Comparison of ENCODE assay signal across 11 mouse cellular contexts in genomic region chr14:96962426-96963073, GRCm38 (mm10).
DNase-seq lines count a peak whose midpoint lies in the region; ATAC-seq and TF ChIP-seq lines count a peak whose summit lies in the region.
"Had no signal": no experiment of that assay in that cellular context is flagged by ENCODE, and none has a peak within 500 bp of the region (broad histone marks: within the 10 kb centered on the region; RNA-seq: fewer than 3 reads in every experiment).

No protein-coding gene starts in this region.

- H3K4me2 ChIP-seq in heart, embryonic 11.5 days = no peak overlapping the region
- H3K4me2 ChIP-seq in midbrain, embryonic 11.5 days = peak overlapping the region; percentile 4; the same call in 1 of the 2 replicates
- H3K4me2 ChIP-seq in midbrain, embryonic 13.5 days (replicated peaks) = no peak overlapping the region
- H3K4me2 ChIP-seq: limb, embryonic 12.5 days had no signal

- 39% methylated on average over 8 of the region's 8 CpGs for WGBS in heart, adult 2 months
- WGBS in heart, embryonic 11.5 days (ENCODE audit: insufficient replicate concordance) = 50% methylated on average over 8 of the region's 8 CpGs
- 20% methylated on average over 8 of the region's 8 CpGs for WGBS in midbrain, embryonic 11.5 days
- WGBS in midbrain, embryonic 13.5 days = 16% methylated on average over 8 of the region's 8 CpGs

- no peak overlapping the region for H3K27ac ChIP-seq in heart, adult 2 months
- H3K27ac ChIP-seq in heart, embryonic 11.5 days (ENCODE audit: low read depth, low read length) = no peak overlapping the region
- no peak overlapping the region for H3K27ac ChIP-seq in midbrain, embryonic 11.5 days (ENCODE audit: low read depth, low read length)
- H3K27ac ChIP-seq in midbrain, embryonic 13.5 days = no peak overlapping the region
- H3K27ac ChIP-seq: limb, embryonic 12.5 days had no signal

- H3K36me3 ChIP-seq in heart, adult 2 months (ENCODE audit: control insufficient read depth, insufficient read depth, low read length) = no peaks in the 10 kb centered on the region
- H3K36me3 ChIP-seq in heart, embryonic 11.5 days (ENCODE audit: control insufficient read depth, insufficient read depth, low read length) = no peaks in the 10 kb centered on the region
- no peaks in the 10 kb centered on the region for H3K36me3 ChIP-seq in midbrain, embryonic 11.5 days (ENCODE audit: control insufficient read depth, insufficient read depth, low read length)
- no peaks in the 10 kb centered on the region for H3K36me3 ChIP-seq in midbrain, embryonic 13.5 days
- H3K36me3 ChIP-seq: limb, embryonic 12.5 days had no signal

- no peaks in the 10 kb centered on the region for H3K4me1 ChIP-seq in heart, adult 2 months (ENCODE audit: control insufficient read depth, insufficient read depth, low read length)
- no peaks in the 10 kb centered on the region for H3K4me1 ChIP-seq in heart, embryonic 11.5 days (ENCODE audit: control insufficient read depth, insufficient read depth, low read length)
- H3K4me1 ChIP-seq in midbrain, embryonic 11.5 days (ENCODE audit: control insufficient read depth, insufficient read depth, low read length) = no peaks in the 10 kb centered on the region
- H3K4me1 ChIP-seq in midbrain, embryonic 13.5 days (replicated peaks) = no peaks in the 10 kb centered on the region
- H3K4me1 ChIP-seq: limb, embryonic 12.5 days had no signal

- ATAC-seq in heart, embryonic 11.5 days (replicated peaks; ENCODE audit: insufficient number of reproducible peaks, low FRiP score, low TSS enrichment) = no peak
- peak; percentile 74 for ATAC-seq in midbrain, embryonic 11.5 days (ENCODE audit: low FRiP score)
- ATAC-seq in midbrain, embryonic 13.5 days = no peak
- peak; percentile 71 for ATAC-seq in granulocyte monocyte progenitor cell, adult 5-6 weeks (replicated peaks; ENCODE audit: poor library complexity, severe bottlenecking)

- DNase-seq in heart, adult 2 months = no peak
- peak; percentile 93 for DNase-seq in midbrain, embryonic 11.5 days (ENCODE audit: low spot score, missing footprints)
- DNase-seq in ovary, postnatal 10 days (ENCODE audit: low spot score) = no peak
- DNase-seq in urinary bladder, postnatal 14 days (ENCODE audit: low spot score) = no peak
- DNase-seq in left cerebral cortex, adult 9 months (ENCODE audit: low spot score in 2 of 2) = no peak
- DNase-seq: heart, postnatal 4 days; spleen, adult 18-20 months had no signal

- no peak for TF ChIP-seq EP300 in heart, adult 2 months (IDR thresholded peaks at IDR 0.05; ENCODE audit: insufficient read depth, low read depth, low read length)

- TF ChIP-seq CTCF in heart, adult 2 months (IDR thresholded peaks at IDR 0.05) = peak; percentile 57

- no peaks in the 10 kb centered on the region for H3K9me3 ChIP-seq in heart, embryonic 11.5 days (replicated peaks; ENCODE audit: control insufficient read depth, low read length)
- no peaks in the 10 kb centered on the region for H3K9me3 ChIP-seq in midbrain, embryonic 11.5 days (ENCODE audit: control insufficient read depth, low read length)
- H3K9me3 ChIP-seq in midbrain, embryonic 13.5 days = no peaks in the 10 kb centered on the region
- H3K9me3 ChIP-seq: limb, embryonic 12.5 days had no signal

- intact Hi-C loops in heart, adult 2 months (cut with DNase I) = no loop called here

- H3K9ac ChIP-seq in heart, adult 2 months (ENCODE audit: low read depth, low read length) = no peak overlapping the region
- H3K9ac ChIP-seq in heart, embryonic 11.5 days (ENCODE audit: low read depth, low read length) = no peak overlapping the region
- no peak overlapping the region for H3K9ac ChIP-seq in midbrain, embryonic 11.5 days (ENCODE audit: low read length)
- no peak overlapping the region for H3K9ac ChIP-seq in midbrain, embryonic 13.5 days (replicated peaks)
- H3K9ac ChIP-seq: limb, embryonic 12.5 days had no signal

- no peaks in the 10 kb centered on the region for H3K27me3 ChIP-seq in heart, adult 2 months (ENCODE audit: control insufficient read depth, insufficient read depth, low read length)
- H3K27me3 ChIP-seq in heart, embryonic 11.5 days (ENCODE audit: control insufficient read depth, insufficient read depth, low read length) = no peaks in the 10 kb centered on the region
- H3K27me3 ChIP-seq in midbrain, embryonic 11.5 days (ENCODE audit: control insufficient read depth, insufficient read depth, low read length) = no peaks in the 10 kb centered on the region
- no peaks in the 10 kb centered on the region for H3K27me3 ChIP-seq in midbrain, embryonic 13.5 days
- H3K27me3 ChIP-seq: limb, embryonic 12.5 days had no signal

- no peaks in the 10 kb centered on the region for H3K79me2 ChIP-seq in heart, adult 2 months (replicated peaks; ENCODE audit: control insufficient read depth, insufficient read depth, low read length)

- no peak for TF ChIP-seq POLR2A in heart, adult 2 months (IDR thresholded peaks at IDR 0.05; ENCODE audit: insufficient read depth, low read depth, low read length)

- H3K4me3 ChIP-seq in heart, adult 2 months = no peak overlapping the region
- H3K4me3 ChIP-seq in heart, embryonic 11.5 days (ENCODE audit: low read depth, low read length) = no peak overlapping the region
- no peak overlapping the region for H3K4me3 ChIP-seq in midbrain, embryonic 11.5 days (ENCODE audit: low read depth, low read length)
- no peak overlapping the region for H3K4me3 ChIP-seq in midbrain, embryonic 13.5 days (replicated peaks)
- H3K4me3 ChIP-seq: limb, embryonic 12.5 days had no signal

Comparison
In these comparisons a context has a peak if more than half of its experiments do, and no peak if none do; other contexts are left out.
1. ATAC-seq: peak in midbrain, embryonic 11.5 days (single experiment) and granulocyte monocyte progenitor cell, adult 5-6 weeks (single experiment); none in heart, embryonic 11.5 days (single experiment) and midbrain, embryonic 13.5 days (single experiment).